Mouse (Mus musculus) cortical plate, adult 2 months (tissue): ENCODE measurements around the gene Cdh4.

Experiments used
- CTCF ChIP-seq: fragments of 200-500 bp; IDR thresholded peaks from 2 replicates; pipeline ENCODE4 v1.5.1; 2011; ENCODE audit warnings: mild to moderate bottlenecking, control low read depth, low read length; ENCODE audit not compliant: insufficient read depth; ENCODE audit errors: extremely low read depth
- POLR2A ChIP-seq: fragments of 200-500 bp; IDR thresholded peaks from 2 replicates; pipeline ENCODE4 v1.6.1; 2011; ENCODE audit warnings: mild to moderate bottlenecking, low read length, control low read depth; ENCODE audit not compliant: insufficient read depth; ENCODE audit errors: extremely low read depth

DNA sequence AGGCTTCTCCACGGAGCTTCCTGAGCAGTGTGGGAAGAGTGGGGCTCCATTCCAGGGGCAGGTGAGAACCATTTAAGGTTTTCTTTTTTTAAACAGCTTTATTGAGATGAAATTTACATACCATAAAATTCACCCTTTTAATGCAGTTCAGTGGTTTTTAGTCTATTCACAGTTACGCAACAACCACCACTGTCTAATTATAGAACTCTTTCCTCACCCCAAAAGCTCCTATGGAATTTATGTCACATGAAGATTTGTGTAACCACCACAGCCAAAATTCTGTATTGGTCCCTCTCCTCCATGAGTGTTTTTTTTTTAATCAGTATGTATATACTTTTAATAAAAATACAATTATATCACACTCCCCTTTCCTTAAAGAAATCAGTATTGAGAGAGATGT, 144.8 kb downstream of the Cdh4 start:
- TF ChIP-seq CTCF: no peak
- TF ChIP-seq POLR2A: no peak
